Comparison of ENCODE assay signal across 9 mouse cellular contexts in genomic region chr3:36496746-36497145, GRCm38 (mm10). TPM values are rescaled to one million over a fixed set of nuclear protein-coding genes. Genes with fewer than 3 reads are reported as not detected.
DNase-seq lines count a peak whose midpoint lies in the region; ATAC-seq and TF ChIP-seq lines count a peak whose summit lies in the region.
"Had no signal": no experiment of that assay in that cellular context is flagged by ENCODE, and none has a peak within 500 bp of the region (broad histone marks: within the 10 kb centered on the region; RNA-seq: fewer than 3 reads in every experiment).

No protein-coding gene starts in this region.

- WGBS in limb, embryonic 11.5 days: 21% methylated on average over 14 of the region's 14 CpGs

- no peak overlapping the region for H3K27ac ChIP-seq in limb, embryonic 11.5 days (replicated peaks; ENCODE audit: low read depth, low read length)
- H3K27ac ChIP-seq: embryonic facial prominence, embryonic 12.5 days had no signal

- TF ChIP-seq POLR2A in myocyte (IDR thresholded peaks at IDR 0.05; ENCODE audit: insufficient read length, low read depth): no peak

- no peaks in the 10 kb centered on the region for H3K36me3 ChIP-seq in limb, embryonic 11.5 days (ENCODE audit: control insufficient read depth, insufficient read depth, low read length)
- no peaks in the 10 kb centered on the region for H3K36me3 ChIP-seq in myocyte (ENCODE audit: control insufficient read depth, insufficient read depth)
- H3K36me3 ChIP-seq: embryonic facial prominence, embryonic 12.5 days had no signal

- ATAC-seq in limb, embryonic 11.5 days (ENCODE audit: insufficient number of reproducible peaks, low FRiP score, low TSS enrichment, low read depth): no peak

- H3K4me2 ChIP-seq in limb, embryonic 11.5 days (ENCODE audit: low read depth, severe bottlenecking): no peak overlapping the region
- H3K4me2 ChIP-seq in myocyte (ENCODE audit: low read depth): peak overlapping the region; percentile 58
- H3K4me2 ChIP-seq: embryonic facial prominence, embryonic 12.5 days had no signal

- H3K9me3 ChIP-seq in limb, embryonic 11.5 days (ENCODE audit: control insufficient read depth, low read length): no peaks in the 10 kb centered on the region
- H3K9me3 ChIP-seq: embryonic facial prominence, embryonic 12.5 days had no signal

- no peak overlapping the region for H3K4me3 ChIP-seq in limb, embryonic 11.5 days (ENCODE audit: low read depth, low read length)
- no peak overlapping the region for H3K4me3 ChIP-seq in myocyte
- H3K4me3 ChIP-seq: embryonic facial prominence, embryonic 12.5 days had no signal

- H3K79me2 ChIP-seq in myocyte (ENCODE audit: control insufficient read depth, insufficient read depth): no peaks in the 10 kb centered on the region

- H3K9ac ChIP-seq in limb, embryonic 11.5 days (ENCODE audit: low read length): no peak overlapping the region
- H3K9ac ChIP-seq: embryonic facial prominence, embryonic 12.5 days had no signal

- no peaks in the 10 kb centered on the region for H3K27me3 ChIP-seq in limb, embryonic 11.5 days (ENCODE audit: control insufficient read depth, insufficient read depth, low read length)
- H3K27me3 ChIP-seq in myocyte (ENCODE audit: control insufficient read depth, insufficient read depth, insufficient read length): no peaks in the 10 kb centered on the region
- H3K27me3 ChIP-seq: embryonic facial prominence, embryonic 12.5 days had no signal

- no peak overlapping the region for H3ac ChIP-seq in myocyte (ENCODE audit: control insufficient read depth, insufficient read length)

- H3K4me1 ChIP-seq in limb, embryonic 11.5 days (ENCODE audit: control insufficient read depth, insufficient read depth, low read length): no peaks in the 10 kb centered on the region
- H3K4me1 ChIP-seq: embryonic facial prominence, embryonic 12.5 days had no signal

- DNase-seq in 3T3-L1 (ENCODE audit: low read depth, low spot score): peak; percentile 93
- DNase-seq in WW6 (ENCODE audit: low read depth, low spot score): peak; percentile 45
- DNase-seq in cerebellum, postnatal 4 days (ENCODE audit: low spot score in 2 of 2): peak; percentile 34 to 66
- DNase-seq in gastrocnemius, postnatal 10 days: peak; percentile 76
- DNase-seq in kidney, adult 11 months: peak; percentile 37
- peak; percentile 80 for DNase-seq in limb, embryonic 11.5 days (ENCODE audit: low spot score)
- DNase-seq in testis, postnatal 10 days (ENCODE audit: low spot score): peak; percentile 86

TF ChIP-seq in myocyte, 11 proteins besides CTCF, POLR2A, EP300 and RAD21:
- TF ChIP-seq USF1 (IDR thresholded peaks at IDR 0.05; ENCODE audit: low read depth) (no peak), SRF (IDR thresholded peaks at IDR 0.05; ENCODE audit: control insufficient read depth, insufficient read length, low read depth) (no peak), MYOD1 (IDR thresholded peaks at IDR 0.05; ENCODE audit: control insufficient read depth in 1 of 3, insufficient read length in 2 of 3, low read depth in 2 of 3) (no peak), CEBPB (IDR thresholded peaks at IDR 0.05; ENCODE audit: insufficient read depth, poor library complexity, severe bottlenecking) (no peak), MYOG (IDR thresholded peaks at IDR 0.05; ENCODE audit: control insufficient read depth in 1 of 3, insufficient read depth in 1 of 3, insufficient read length in 2 of 3, low read depth in 2 of 3) (no peak)

RNA-seq across cellular contexts. Expression of gene 1810062G17Rik, which starts 21.0 kb away (rescaled TPM):
- 1 to 10 TPM in 1 of 2 experiments, under 1 TPM in 1; 0.59 to 1.1 TPM for total RNA-seq in gastrocnemius, postnatal 10 days (2021)
- polyA plus RNA-seq in limb, embryonic 11.5 days (2014; fragmentation: Nextera tagmentation; extraction: Ambion mirVana): 0.43 and 0.61 TPM in 2 replicates
- 0.46 TPM for polyA plus RNA-seq in myocyte (2012; fragmentation: generic; extraction: Trizol)

RNA-seq across cellular contexts. Expression of gene Anxa5, which starts 21.1 kb away (rescaled TPM):
- total RNA-seq in gastrocnemius, postnatal 10 days (2021): 100 to 1,000 TPM; 120 to 161 TPM
- 113 and 132 TPM in 2 replicates for polyA plus RNA-seq in limb, embryonic 11.5 days (2014; fragmentation: Nextera tagmentation; extraction: Ambion mirVana)
- polyA plus RNA-seq in myocyte (2012; fragmentation: generic; extraction: Trizol): 313 TPM

RNA-seq across cellular contexts. Expression of gene Gm11549, which starts 24.9 kb away (rescaled TPM):
- total RNA-seq in gastrocnemius, postnatal 10 days (2021): under 1 TPM; 0.19 to 0.23 TPM
- not detected in 2 replicates for polyA plus RNA-seq in limb, embryonic 11.5 days (2014; fragmentation: Nextera tagmentation; extraction: Ambion mirVana)
- polyA plus RNA-seq in myocyte (2012; fragmentation: generic; extraction: Trizol): not detected

RNA-seq across cellular contexts. Expression of gene Exosc9, which starts 55.7 kb away (rescaled TPM):
- 10 to 100 TPM; 23.1 to 24.5 TPM for total RNA-seq in gastrocnemius, postnatal 10 days (2021)
- polyA plus RNA-seq in limb, embryonic 11.5 days (2014; fragmentation: Nextera tagmentation; extraction: Ambion mirVana): 81.4 and 92.2 TPM in 2 replicates
- polyA plus RNA-seq in myocyte (2012; fragmentation: generic; extraction: Trizol): 12.1 TPM

Comparison
In these comparisons a context has a peak if more than half of its experiments do, and no peak if none do; other contexts are left out.
1. DNase-seq: peak in every context shown above with its lines; median percentile 93 in 3T3-L1; 86 in testis, postnatal 10 days; 80 in limb, embryonic 11.5 days; 76 in gastrocnemius, postnatal 10 days; 50 in cerebellum, postnatal 4 days; 45 in WW6; 37 in kidney, adult 11 months.